ENCODE assay signal across 9 mouse cellular contexts in genomic region chr3:55786835-55787486, GRCm38 (mm10). TPM values are rescaled to one million over a fixed set of nuclear protein-coding genes. Genes with fewer than 3 reads are reported as not detected.
DNase-seq lines count a peak whose midpoint lies in the region; ATAC-seq and TF ChIP-seq lines count a peak whose summit lies in the region.
"Had no signal": no experiment of that assay in that cellular context is flagged by ENCODE, and none has a peak within 500 bp of the region (broad histone marks: within the 10 kb centered on the region; RNA-seq: fewer than 3 reads in every experiment).

No protein-coding gene starts in this region.

- H3K4me2 ChIP-seq in midbrain, embryonic 12.5 days (replicated peaks), result peak overlapping the region; percentile 58

- H3K36me3 ChIP-seq in heart, adult 2 months (ENCODE audit: control insufficient read depth, insufficient read depth, low read length), result no peaks in the 10 kb centered on the region
- H3K36me3 ChIP-seq in hindbrain, embryonic 10.5 days, result no peaks in the 10 kb centered on the region
- H3K36me3 ChIP-seq in midbrain, embryonic 12.5 days, result no peaks in the 10 kb centered on the region

- H3K27me3 ChIP-seq in heart, adult 2 months (ENCODE audit: control insufficient read depth, insufficient read depth, low read length), result peaks cover 2% of the 10 kb centered on the region; the same call in 1 of the 2 replicates
- peaks cover 70% of the 10 kb centered on the region for H3K27me3 ChIP-seq in hindbrain, embryonic 10.5 days (ENCODE audit: insufficient read depth, poor library complexity, severe bottlenecking)
- H3K27me3 ChIP-seq in midbrain, embryonic 12.5 days, result peaks cover 16% of the 10 kb centered on the region

- no peak for ATAC-seq in midbrain, embryonic 12.5 days (ENCODE audit: low FRiP score, low read depth)

- TF ChIP-seq EP300 in heart, adult 2 months (IDR thresholded peaks at IDR 0.05; ENCODE audit: insufficient read depth, low read depth, low read length), result no peak

- no peak for TF ChIP-seq CTCF in heart, adult 2 months (IDR thresholded peaks at IDR 0.05)

- no peaks in the 10 kb centered on the region for H3K9me3 ChIP-seq in hindbrain, embryonic 10.5 days
- no peaks in the 10 kb centered on the region for H3K9me3 ChIP-seq in midbrain, embryonic 12.5 days

- 88% methylated on average over 17 of the region's 17 CpGs for WGBS in heart, adult 2 months
- WGBS in hindbrain, embryonic 10.5 days, result 3% methylated on average over 17 of the region's 17 CpGs
- WGBS in midbrain, embryonic 12.5 days, result 4% methylated on average over 17 of the region's 17 CpGs

- peak overlapping the region; percentile 64 for H3K9ac ChIP-seq in heart, adult 2 months (ENCODE audit: low read depth, low read length)
- H3K9ac ChIP-seq in midbrain, embryonic 12.5 days (replicated peaks), result peak overlapping the region; percentile 73

- no peaks in the 10 kb centered on the region for H3K79me2 ChIP-seq in heart, adult 2 months (replicated peaks; ENCODE audit: control insufficient read depth, insufficient read depth, low read length)

- no peak for DNase-seq in heart, adult 2 months
- no peak for DNase-seq in heart, adult 18-20 months
- peak; percentile 39 for DNase-seq in hindbrain, embryonic 10.5 days (ENCODE audit: low spot score)
- DNase-seq in thymus, postnatal 36 days, result no peak
- DNase-seq in gastrocnemius, postnatal 14 days, result no peak
- DNase-seq in lung, postnatal 25 days (ENCODE audit: low spot score), result no peak

- H3K27ac ChIP-seq in heart, adult 2 months, result peak overlapping the region; percentile 52
- H3K27ac ChIP-seq in brown adipose tissue, adult 24 weeks (replicated peaks; ENCODE audit: low read depth, low read length), result no peak overlapping the region
- H3K27ac ChIP-seq in hindbrain, embryonic 10.5 days, result peak overlapping the region; percentile 89
- peak overlapping the region; percentile 94 for H3K27ac ChIP-seq in midbrain, embryonic 12.5 days (replicated peaks)

- TF ChIP-seq POLR2A in heart, adult 2 months (IDR thresholded peaks at IDR 0.05; ENCODE audit: insufficient read depth, low read depth, low read length), result no peak

- peak overlapping the region; percentile 50 for H3K4me3 ChIP-seq in heart, adult 2 months
- peak overlapping the region; percentile 58 for H3K4me3 ChIP-seq in brown adipose tissue, adult 24 weeks (ENCODE audit: insufficient read depth, low read depth, low read length)
- peak overlapping the region; percentile 59 for H3K4me3 ChIP-seq in hindbrain, embryonic 10.5 days
- peak overlapping the region; percentile 44 for H3K4me3 ChIP-seq in midbrain, embryonic 12.5 days

- intact Hi-C loops in heart, adult 2 months (cut with DNase I), result loop anchor here (10.0 kb wide), 2 partner anchors 262 to 412 kb away; no protein-coding TSS in a partner anchor
- intact Hi-C loops in gastrocnemius, postnatal 14 days (cut with DNase I; ENCODE audit: low total_unique reads), result no loop called here

- no peaks in the 10 kb centered on the region; the same call in 1 of the 2 replicates for H3K4me1 ChIP-seq in heart, adult 2 months (ENCODE audit: control insufficient read depth, insufficient read depth, low read length)
- H3K4me1 ChIP-seq in brown adipose tissue, adult 24 weeks (ENCODE audit: control insufficient read depth, insufficient read depth, insufficient read length, low read length), result no peaks in the 10 kb centered on the region
- peaks cover 45% of the 10 kb centered on the region for H3K4me1 ChIP-seq in hindbrain, embryonic 10.5 days (replicated peaks)
- peaks cover 38% of the 10 kb centered on the region for H3K4me1 ChIP-seq in midbrain, embryonic 12.5 days

RNA-seq across cellular contexts. Expression of gene Mab21l1, which starts 4.7 kb away (rescaled TPM):
- under 1 TPM; 0.09 to 0.13 TPM for total RNA-seq in heart, adult 2 months (2021)
- polyA plus RNA-seq in heart, adult 2 months (2012; rRNA removed), result 0.09 and 0.16 TPM in 2 replicates
- under 1 TPM in 1 of 2 experiments, not detected in 1; 0.10 TPM for total RNA-seq in heart, adult 18-20 months (2021)
- not detected in 2 replicates for polyA plus RNA-seq in brown adipose tissue, adult 24 weeks (2012; ENCODE audit: insufficient read depth, insufficient read length, missing spikeins)
- polyA plus RNA-seq in hindbrain, embryonic 10.5 days (2016; fragmentation: Nextera tagmentation; extraction: Ambion mirVana), result 26.8 and 57.6 TPM in 2 replicates
- polyA plus RNA-seq in midbrain, embryonic 12.5 days (2016; fragmentation: Nextera tagmentation; extraction: Ambion mirVana), result 148 and 164 TPM in 2 replicates
- 1 to 10 TPM; 1.8 to 2.2 TPM for total RNA-seq in gastrocnemius, postnatal 14 days (2021)
- polyA plus RNA-seq: erythroblast, embryonic 14.5 days had no signal

Comparison
In these comparisons a context has a peak if more than half of its experiments do, and no peak if none do; other contexts are left out.
1. RNA of gene Mab21l1, which starts 4.7 kb away (polyA plus RNA-seq): 148 to 164 TPM in midbrain, embryonic 12.5 days and 26.8 to 57.6 TPM in hindbrain, embryonic 10.5 days; 0.09 to 0.16 TPM in heart, adult 2 months and not detected in brown adipose tissue, adult 24 weeks; every median in the first group is over 10 times any median in the second.
2. Peak in every context shown above with its lines, with median percentiles within 50 percentile points of each other: H3K4me3 ChIP-seq.